Mouse (Mus musculus) T-cell, adult 2 months (primary cell): ENCODE data around the gene Gm12888.
"Not testable (repeated sequence)": the region's sequence is repeated elsewhere in the genome, so short reads cannot be mapped to it uniquely, and the experiment has no call there.

Experiments
- DNase-seq: peaks from one replicate; pipeline ENCODE4 v3.0.0; 2022; ENCODE audit warnings: low spot score

Gm12888 gene

GRCm38 (mm10) chr4:121324817-121325216 is at the start of gene Gm12888:
Gene Gm12888, minus strand, starts transcription at chr4:121324917.
- DNase-seq: not testable (repeated sequence)
